Mouse (Mus musculus): Measurements from ENCODE around the gene Rilpl1.

DNA sequence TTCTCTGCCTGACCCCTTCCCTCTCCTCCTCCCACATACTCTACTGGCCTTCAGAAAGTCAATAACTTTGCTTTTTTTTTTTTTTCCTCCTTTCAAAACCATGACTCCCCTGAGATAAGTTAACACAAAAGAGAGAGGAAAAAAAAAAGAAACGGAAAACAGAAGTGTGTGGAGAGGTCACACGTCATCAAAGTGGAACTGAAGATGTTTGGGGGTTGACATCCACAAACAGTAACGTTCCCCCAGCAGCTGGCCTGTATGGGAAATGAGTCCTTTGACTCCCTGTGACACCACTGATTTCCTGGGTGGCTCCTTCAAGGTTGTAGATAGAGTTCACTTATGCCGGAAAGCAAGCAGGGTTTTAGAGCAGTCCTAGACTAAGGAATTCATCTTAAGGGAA lies 51.1 kb downstream of the Rilpl1 start:
- no peak for TF ChIP-seq CTCF (IDR thresholded peaks at IDR 0.05; ENCODE audit: low read depth, low read length)
- TF ChIP-seq POLR2AphosphoS5 (IDR thresholded peaks at IDR 0.05; ENCODE audit: insufficient replicate concordance, low read depth, low read length), result no peak
- no peak for TF ChIP-seq GATA1 (IDR thresholded peaks at IDR 0.05; ENCODE audit: borderline replicate concordance, low read length)
- no peak for TF ChIP-seq TAL1 (conservative IDR thresholded peaks at IDR 0.05; ENCODE audit: low read depth, low read length)
